8 mouse cellular contexts compared by ENCODE assay signal in the genomic region with DNA sequence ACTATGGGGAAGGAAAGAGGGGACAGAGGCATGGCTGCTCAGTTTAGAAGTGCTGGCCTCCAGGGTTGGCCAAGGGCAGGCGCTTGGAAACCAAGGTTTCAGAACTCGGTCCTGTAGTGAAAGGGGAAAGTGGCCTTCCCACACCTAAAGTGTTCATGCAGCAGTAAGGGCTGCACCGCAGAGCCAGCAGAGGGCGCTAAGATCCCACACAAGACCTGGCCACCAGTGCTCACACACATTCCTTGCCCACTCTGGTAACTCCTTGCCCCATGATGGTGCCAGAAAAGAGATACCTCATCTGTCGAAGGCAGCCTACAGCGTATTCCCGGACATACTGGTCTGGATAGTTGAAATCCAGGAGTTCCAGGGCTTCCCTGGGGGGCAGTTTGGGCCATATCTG. TPM values are rescaled to one million over a fixed set of nuclear protein-coding genes. Genes with fewer than 3 reads are reported as not detected.
DNase-seq lines count a peak whose midpoint lies in the region; ATAC-seq and TF ChIP-seq lines count a peak whose summit lies in the region.

No protein-coding gene starts in this region.

- DNase-seq in 416B (ENCODE audit: low read depth), result peak; percentile 75
- peak; percentile 81 for DNase-seq in adrenal gland, postnatal 25 days
- DNase-seq in embryonic facial prominence, embryonic 14.5 days (ENCODE audit: low spot score), result peak; percentile 80
- peak; percentile 68 to 80 for DNase-seq in heart, adult 2 months
- peak; percentile 49 to 78 for DNase-seq in kidney, adult 8-10 months
- peak; percentile 48 for DNase-seq in limb, embryonic 14.5 days (ENCODE audit: low spot score)
- DNase-seq in naive thymus-derived CD4-positive, alpha-beta T cell, adult 2 months (ENCODE audit: low read depth), result peak; percentile 78

- peak; percentile 77 for TF ChIP-seq EP300 in heart, adult 2 months (IDR thresholded peaks at IDR 0.05; ENCODE audit: insufficient read depth, low read depth, low read length)

- WGBS in embryonic facial prominence, embryonic 14.5 days, result 34% methylated on average over 7 of the region's 7 CpGs
- 33% methylated on average over 7 of the region's 7 CpGs for WGBS in heart, adult 2 months
- WGBS in limb, embryonic 14.5 days, result 45% methylated on average over 7 of the region's 7 CpGs
- 41% methylated on average over 7 of the region's 7 CpGs for WGBS in stomach, embryonic 14.5 days

- H3K4me3 ChIP-seq in embryonic facial prominence, embryonic 14.5 days (ENCODE audit: low read depth, low read length), result no peak overlapping the region
- no peak overlapping the region for H3K4me3 ChIP-seq in heart, adult 2 months
- H3K4me3 ChIP-seq in limb, embryonic 14.5 days (replicated peaks; ENCODE audit: low read length), result no peak overlapping the region
- no peak overlapping the region for H3K4me3 ChIP-seq in stomach, embryonic 14.5 days (ENCODE audit: low read depth, low read length)

- ATAC-seq in embryonic facial prominence, embryonic 14.5 days (ENCODE audit: low read depth), result 0 out of 2 replicates have a peak, but pooled peaks have one; percentile 76
- peak; percentile 50; the same call in 1 of the 2 replicates for ATAC-seq in limb, embryonic 14.5 days (ENCODE audit: low FRiP score, low read depth)
- ATAC-seq in stomach, embryonic 14.5 days (ENCODE audit: insufficient number of reproducible peaks, insufficient read depth, low FRiP score, low read depth), result peak; percentile 44; the same call in 1 of the 2 replicates

- no peak overlapping the region for H3K4me2 ChIP-seq in embryonic facial prominence, embryonic 14.5 days (ENCODE audit: low read depth, low read length)
- H3K4me2 ChIP-seq in limb, embryonic 14.5 days (replicated peaks; ENCODE audit: low read depth, low read length, severe bottlenecking), result no peak overlapping the region
- no peak overlapping the region for H3K4me2 ChIP-seq in stomach, embryonic 14.5 days (replicated peaks; ENCODE audit: low read depth, low read length)

- no peak overlapping the region for H3K27ac ChIP-seq in embryonic facial prominence, embryonic 14.5 days (replicated peaks; ENCODE audit: low read depth, low read length)
- no peak overlapping the region for H3K27ac ChIP-seq in heart, adult 2 months
- H3K27ac ChIP-seq in limb, embryonic 14.5 days (replicated peaks; ENCODE audit: low read depth, low read length), result no peak overlapping the region
- H3K27ac ChIP-seq in stomach, embryonic 14.5 days (ENCODE audit: low read length), result no peak overlapping the region

- peak; percentile 99; the same call in 1 of the 2 replicates for TF ChIP-seq CTCF in heart, adult 2 months (IDR thresholded peaks at IDR 0.05)

- no peaks in the 10 kb centered on the region for H3K4me1 ChIP-seq in embryonic facial prominence, embryonic 14.5 days (ENCODE audit: control insufficient read depth, insufficient read depth, low read length)
- no peaks in the 10 kb centered on the region for H3K4me1 ChIP-seq in heart, adult 2 months (ENCODE audit: control insufficient read depth, insufficient read depth, low read length)
- H3K4me1 ChIP-seq in limb, embryonic 14.5 days (ENCODE audit: control insufficient read depth, insufficient read depth, low read length), result no peaks in the 10 kb centered on the region
- H3K4me1 ChIP-seq in stomach, embryonic 14.5 days (ENCODE audit: control insufficient read depth, insufficient read depth, low read length), result no peaks in the 10 kb centered on the region

- no peak for TF ChIP-seq POLR2A in heart, adult 2 months (IDR thresholded peaks at IDR 0.05; ENCODE audit: insufficient read depth, low read depth, low read length)
- no peak for TF ChIP-seq POLR2A in limb, embryonic 14.5 days (IDR thresholded peaks at IDR 0.05; ENCODE audit: borderline replicate concordance, extremely low read depth, insufficient read depth, insufficient read length)

- no peaks in the 10 kb centered on the region for H3K9me3 ChIP-seq in embryonic facial prominence, embryonic 14.5 days (ENCODE audit: control insufficient read depth, low read length)
- H3K9me3 ChIP-seq in limb, embryonic 14.5 days (ENCODE audit: control insufficient read depth, low read length), result no peaks in the 10 kb centered on the region
- no peaks in the 10 kb centered on the region for H3K9me3 ChIP-seq in stomach, embryonic 14.5 days (ENCODE audit: control insufficient read depth, low read depth, low read length)

- 0 out of 2 replicates have a peak, but pooled peaks cover 8% of the 10 kb centered on the region for H3K36me3 ChIP-seq in embryonic facial prominence, embryonic 14.5 days (ENCODE audit: control insufficient read depth, insufficient read depth, low read length)
- H3K36me3 ChIP-seq in heart, adult 2 months (ENCODE audit: control insufficient read depth, insufficient read depth, low read length), result no peaks in the 10 kb centered on the region
- peaks cover 9% of the 10 kb centered on the region; the same call in 1 of the 2 replicates for H3K36me3 ChIP-seq in limb, embryonic 14.5 days (ENCODE audit: control insufficient read depth, insufficient read depth, low read length)
- no peaks in the 10 kb centered on the region for H3K36me3 ChIP-seq in stomach, embryonic 14.5 days (ENCODE audit: control insufficient read depth, insufficient read depth, low read length)

- H3K27me3 ChIP-seq in embryonic facial prominence, embryonic 14.5 days (replicated peaks; ENCODE audit: control insufficient read depth, insufficient read depth, low read length), result no peaks in the 10 kb centered on the region
- no peaks in the 10 kb centered on the region for H3K27me3 ChIP-seq in heart, adult 2 months (ENCODE audit: control insufficient read depth, insufficient read depth, low read length)
- H3K27me3 ChIP-seq in limb, embryonic 14.5 days (ENCODE audit: control insufficient read depth, insufficient read depth, low read length), result no peaks in the 10 kb centered on the region
- H3K27me3 ChIP-seq in stomach, embryonic 14.5 days (ENCODE audit: control insufficient read depth, insufficient read depth, low read length), result no peaks in the 10 kb centered on the region

- intact Hi-C loops in heart, adult 2 months (cut with DNase I), result loop anchor here (2.0 to 10.0 kb wide), 2 partner anchors 388 to 448 kb away; partner anchors contain the start of gene Nme9

- no peaks in the 10 kb centered on the region for H3K79me2 ChIP-seq in heart, adult 2 months (replicated peaks; ENCODE audit: control insufficient read depth, insufficient read depth, low read length)

- H3K9ac ChIP-seq in embryonic facial prominence, embryonic 14.5 days (ENCODE audit: low read depth, low read length), result no peak overlapping the region
- H3K9ac ChIP-seq in heart, adult 2 months (ENCODE audit: low read depth, low read length), result no peak overlapping the region
- no peak overlapping the region for H3K9ac ChIP-seq in limb, embryonic 14.5 days (ENCODE audit: low read depth, low read length, severe bottlenecking)
- no peak overlapping the region for H3K9ac ChIP-seq in stomach, embryonic 14.5 days (replicated peaks; ENCODE audit: low read depth, low read length)

RNA-seq across cellular contexts. Expression of gene Gm1123, which starts 27.0 kb away (rescaled TPM):
- not detected in 2 replicates for total RNA-seq in adrenal gland, postnatal 25 days (2021)
- not detected in 2 replicates for polyA plus RNA-seq in embryonic facial prominence, embryonic 14.5 days (2014; fragmentation: Nextera tagmentation; extraction: Ambion mirVana)
- not detected for total RNA-seq in heart, adult 2 months (2021)
- polyA plus RNA-seq in heart, adult 2 months (2012; rRNA removed), result 0.12 TPM in 1 of 2 replicates, not detected in the other
- polyA plus RNA-seq in limb, embryonic 14.5 days (2012; rRNA removed), result 0.08 and 0.09 TPM in 2 replicates
- polyA plus RNA-seq in limb, embryonic 14.5 days (2014; fragmentation: Nextera tagmentation; extraction: Ambion mirVana), result 0.17 TPM in 1 of 2 replicates, not detected in the other
- 0.38 TPM in 1 of 2 replicates, not detected in the other for polyA plus RNA-seq in stomach, embryonic 14.5 days (2014; fragmentation: Nextera tagmentation; extraction: Ambion mirVana)
